Mouse (Mus musculus) left cerebral cortex, postnatal 14 days (tissue): ENCODE results near the gene Nfia. TPM values are rescaled to one million over a fixed set of nuclear protein-coding genes. Genes with fewer than 3 reads are reported as not detected.

Source experiments
- DNase-seq, 2 experiments: peaks; one replicate each; pipeline ENCODE4 v3.0.0; 2021 to 2022; ENCODE audit warnings: low spot score in 2 of 2, mixed read lengths in 1 of 2
- intact Hi-C: fragments of 180-260 bp; cut with DNase I; formaldehyde crosslinking; loops from one replicate; pipeline ENCODE4 v1.15.1; 2025
- total RNA-seq, 2 experiments: library from RNA; stranded (reverse); gene quantifications; 2 replicates each; pipeline ENCODE4 v1.2.3; 2021

The Nfia gene
- total RNA-seq, 2 experiments from 2014 or later, result 67.1 to 75.4 TPM

GRCm38 (mm10) chr4:97950341-97951071 lies 178.0 kb downstream of the Nfia start:
- DNase-seq, result peak in 1 of 2 experiments; percentile 39
- intact Hi-C loops, result no loop called here

- DNase-seq, result no peak
- intact Hi-C loops, result no loop called here
Measured at GRCm38 (mm10) chr4:97953886-97954285, 181.4 kb downstream of the Nfia start.

DNA sequence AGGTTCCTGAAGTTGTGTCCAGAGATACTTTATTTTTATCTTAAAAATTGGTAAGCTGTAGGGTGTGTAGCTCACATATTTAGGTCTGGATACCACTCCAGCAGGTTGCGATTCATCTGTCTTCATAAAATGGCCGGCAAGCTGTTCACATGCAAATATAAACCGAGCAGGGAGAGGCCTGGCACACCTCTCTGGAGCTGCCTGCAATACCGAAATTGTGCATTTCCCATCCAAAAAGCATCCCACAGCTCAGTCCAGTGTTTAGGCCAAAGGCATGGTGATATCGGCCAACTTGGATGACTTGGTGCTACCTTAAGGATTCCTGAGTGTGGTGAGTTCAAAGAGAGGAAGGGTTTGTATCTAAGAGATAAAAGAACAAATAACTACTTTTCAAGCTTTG lies 185.6 kb downstream of the Nfia start:
- intact Hi-C loops, result no loop called here
- no peak for DNase-seq

GRCm38 (mm10) chr4:97962856-97963255 lies 190.3 kb downstream of the Nfia start:
- intact Hi-C loops, result no loop called here
- no peak for DNase-seq

GRCm38 (mm10) chr4:97963951-97964350 lies 191.4 kb downstream of the Nfia start:
- no peak for DNase-seq
- intact Hi-C loops, result no loop called here

GRCm38 (mm10) chr4:97968786-97969348 lies 196.3 kb downstream of the Nfia start:
- intact Hi-C loops, result no loop called here
- DNase-seq, result no peak

GRCm38 (mm10) chr4:97973064-97973463 lies 200.5 kb downstream of the Nfia start:
- no peak for DNase-seq
- intact Hi-C loops, result no loop called here

- DNase-seq, result no peak
- intact Hi-C loops, result no loop called here
Measured at GRCm38 (mm10) chr4:97974037-97974436, 201.5 kb downstream of the Nfia start.

DNA sequence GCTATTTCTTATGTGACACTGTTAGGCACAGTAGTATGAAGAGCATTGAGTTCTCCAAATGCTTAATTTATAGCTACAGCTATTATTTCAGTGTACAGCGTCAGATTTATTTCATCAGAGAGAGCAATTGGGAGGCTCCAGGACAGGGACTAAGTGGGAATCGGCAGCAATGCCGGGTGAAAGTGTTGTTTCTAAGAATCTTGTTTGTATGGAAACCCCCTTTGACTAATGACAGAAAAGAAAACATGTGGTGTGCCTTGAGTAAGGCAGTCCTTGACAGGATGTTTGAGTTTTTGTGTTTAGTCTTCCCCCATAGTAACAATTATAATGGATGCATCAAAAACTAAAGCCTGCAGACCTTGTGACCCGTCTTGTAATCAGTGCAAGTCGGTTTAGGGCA lies 204.4 kb downstream of the Nfia start:
- intact Hi-C loops, result no loop called here
- no peak for DNase-seq

- DNase-seq, result no peak
- intact Hi-C loops, result no loop called here
Measured at GRCm38 (mm10) chr4:97984361-97984760, 211.8 kb downstream of the Nfia start.

DNA sequence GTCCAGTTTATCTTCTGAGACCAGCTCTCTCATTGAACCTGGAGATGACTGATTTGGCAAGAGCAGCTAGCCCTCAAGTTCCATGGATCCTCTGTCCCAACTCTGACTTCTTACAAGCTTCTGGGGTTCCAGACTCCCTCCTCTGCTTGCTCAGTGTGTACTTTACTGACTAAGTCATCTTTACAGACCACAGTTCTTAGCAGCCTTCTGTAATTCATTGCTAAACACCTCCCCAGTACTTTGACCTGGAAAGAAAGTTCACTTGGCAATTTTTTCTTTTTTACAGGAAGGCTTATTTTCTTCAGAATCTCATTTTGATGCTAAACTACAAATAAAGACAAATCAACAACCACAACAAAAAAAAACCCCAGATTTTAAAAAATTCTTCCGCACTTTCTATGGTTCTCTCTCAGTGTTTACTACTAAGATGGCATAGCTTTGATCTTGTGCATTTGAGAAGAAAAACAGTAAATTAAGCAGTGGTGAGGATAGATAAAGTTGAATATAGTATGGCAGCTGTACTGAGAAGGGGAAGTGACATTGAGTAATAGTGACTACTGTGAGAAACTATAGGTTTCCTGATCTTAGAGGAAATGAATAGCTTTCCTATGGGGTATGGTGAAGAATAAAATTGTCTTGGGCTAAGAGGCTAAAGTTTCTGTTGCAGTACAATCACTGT lies 213.7 kb downstream of the Nfia start:
- DNase-seq, result no peak
- intact Hi-C loops, result no loop called here

GRCm38 (mm10) chr4:97986735-97987075 lies 214.2 kb downstream of the Nfia start:
- intact Hi-C loops, result no loop called here
- DNase-seq, result no peak

GRCm38 (mm10) chr4:97988703-97989102 lies 216.2 kb downstream of the Nfia start:
- intact Hi-C loops, result no loop called here
- no peak for DNase-seq

GRCm38 (mm10) chr4:97990431-97990830 lies 217.9 kb downstream of the Nfia start:
- DNase-seq, result no peak

DNA sequence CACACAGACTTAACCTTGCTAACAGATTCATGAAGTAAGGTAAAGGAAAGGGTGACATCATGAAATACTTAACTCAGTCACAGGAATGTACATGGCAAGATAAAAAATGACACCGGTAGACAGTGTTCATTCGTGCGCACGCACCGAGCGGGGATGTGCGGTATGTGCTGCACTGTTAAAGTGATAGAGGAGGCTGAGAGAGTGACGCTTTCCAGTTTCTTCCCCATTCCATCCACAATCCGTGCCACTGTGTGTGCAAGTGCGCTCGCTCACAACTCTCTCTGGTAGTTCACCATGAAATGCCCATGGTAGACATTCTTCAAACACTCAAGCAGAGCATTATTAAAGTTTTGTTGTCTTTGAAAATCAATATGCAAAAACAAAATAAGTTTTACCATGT lies 218.9 kb downstream of the Nfia start:
- no peak for DNase-seq
- intact Hi-C loops, result no loop called here

More at GRCm38 (mm10) chr4:97990431-97990830, 217.9 kb downstream of the Nfia start:
- intact Hi-C loops, result no loop called here

- intact Hi-C loops, result no loop called here
Measured at GRCm38 (mm10) chr4:97991880-97992279, 219.3 kb downstream of the Nfia start.

GRCm38 (mm10) chr4:97995911-97996712 lies 223.6 kb downstream of the Nfia start:
- intact Hi-C loops, result loop anchor here (5.0 kb wide), 1 partner anchor 224 kb away; the partner anchor contains the start of gene Nfia

More at GRCm38 (mm10) chr4:97991880-97992279, 219.3 kb downstream of the Nfia start:
- DNase-seq, result no peak

DNA sequence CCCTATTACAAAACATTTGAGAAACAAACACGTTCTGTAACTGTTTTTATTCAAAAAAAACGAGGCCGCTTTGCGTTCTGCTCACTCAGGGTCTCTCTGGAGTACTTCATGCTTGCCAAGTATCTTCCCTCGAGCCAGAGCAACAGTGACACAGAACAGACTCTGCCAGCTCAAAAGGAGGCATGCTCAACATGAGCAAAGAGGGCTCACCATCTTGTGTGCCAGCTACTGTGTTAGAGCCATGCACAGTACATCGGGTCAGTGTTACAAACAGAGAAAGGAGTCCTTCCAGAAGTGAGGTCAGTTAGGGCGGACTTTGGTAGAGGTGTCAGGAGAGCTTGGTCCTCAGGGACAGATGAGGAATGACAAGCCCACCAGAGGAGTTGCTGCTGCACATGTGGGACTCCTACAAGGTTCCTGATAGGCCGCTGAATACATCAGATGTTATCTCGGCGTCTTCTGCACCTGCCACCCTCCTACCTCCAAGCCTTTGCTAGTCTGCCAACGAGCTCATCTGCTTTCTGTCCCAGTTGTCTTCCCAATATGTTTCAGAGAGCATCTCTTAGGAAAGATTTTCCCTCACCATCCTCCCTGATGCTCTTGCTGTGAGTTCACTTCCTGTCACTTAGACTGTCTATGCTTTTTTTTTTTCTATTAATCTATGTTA lies 224.8 kb downstream of the Nfia start:
- intact Hi-C loops, result loop anchor here (5.0 kb wide), 1 partner anchor 225 kb away; the partner anchor contains the start of gene Nfia
- DNase-seq, result peak in 1 of 2 experiments; percentile 12

More at GRCm38 (mm10) chr4:97995911-97996712, 223.6 kb downstream of the Nfia start:
- DNase-seq, result no peak

DNA sequence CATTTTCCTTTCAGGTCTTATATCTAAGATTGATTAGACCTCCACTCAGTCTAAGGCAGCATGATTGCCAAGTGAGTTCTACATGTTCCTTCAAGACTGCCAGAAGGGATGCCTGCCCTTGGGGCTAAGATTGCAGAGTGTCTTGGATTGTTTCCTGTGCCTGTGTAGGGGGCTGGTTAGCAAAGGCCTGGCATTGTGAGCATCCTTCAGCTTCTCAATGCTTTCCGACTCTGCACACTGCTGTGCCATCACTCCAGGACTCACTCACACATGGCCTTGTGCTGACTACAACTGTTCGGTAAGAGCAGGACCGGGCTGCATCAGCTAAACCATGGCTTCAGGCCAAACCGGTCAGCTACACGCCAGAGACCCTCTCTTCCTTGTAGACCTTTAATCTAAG lies 229.7 kb downstream of the Nfia start:
- DNase-seq, result no peak
- intact Hi-C loops, result loop anchor here (5.0 to 10.0 kb wide), 2 partner anchors 100 to 247 kb away; no protein-coding TSS in a partner anchor
